Mouse (Mus musculus): ENCODE results near the gene Cdc27. TPM values are rescaled to one million over a fixed set of nuclear protein-coding genes. Genes with fewer than 3 reads are reported as not detected.

Cdc27 gene
- total RNA-seq, 4 experiments from 2014 or later = 50.9 to 86.8 (median 73.9) TPM

DNA sequence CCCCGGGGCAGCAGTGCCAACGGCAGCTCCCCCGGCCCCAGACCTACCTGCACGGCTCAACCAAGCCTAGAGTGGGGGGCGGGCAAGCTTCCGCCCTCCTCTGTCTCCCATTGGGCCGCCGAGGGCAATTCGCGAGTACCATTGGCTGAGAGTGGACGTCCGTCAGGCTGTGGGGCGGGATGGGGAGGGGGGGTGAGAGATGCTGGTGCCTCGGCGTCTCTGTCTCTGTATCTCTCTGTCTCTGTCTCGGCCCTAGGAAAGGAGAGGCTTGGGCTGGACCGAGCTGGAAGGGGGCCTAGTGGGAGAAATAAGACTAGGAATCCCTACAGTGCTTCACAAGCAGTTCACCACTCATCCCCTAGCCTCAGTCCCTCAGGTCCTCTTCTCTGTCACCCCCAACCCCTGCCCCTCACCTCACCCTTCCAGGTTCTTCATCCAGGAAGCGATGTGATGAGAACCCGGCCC, 81.0 kb downstream of the Cdc27 start:
- peak; percentile 90 for DNase-seq

DNA sequence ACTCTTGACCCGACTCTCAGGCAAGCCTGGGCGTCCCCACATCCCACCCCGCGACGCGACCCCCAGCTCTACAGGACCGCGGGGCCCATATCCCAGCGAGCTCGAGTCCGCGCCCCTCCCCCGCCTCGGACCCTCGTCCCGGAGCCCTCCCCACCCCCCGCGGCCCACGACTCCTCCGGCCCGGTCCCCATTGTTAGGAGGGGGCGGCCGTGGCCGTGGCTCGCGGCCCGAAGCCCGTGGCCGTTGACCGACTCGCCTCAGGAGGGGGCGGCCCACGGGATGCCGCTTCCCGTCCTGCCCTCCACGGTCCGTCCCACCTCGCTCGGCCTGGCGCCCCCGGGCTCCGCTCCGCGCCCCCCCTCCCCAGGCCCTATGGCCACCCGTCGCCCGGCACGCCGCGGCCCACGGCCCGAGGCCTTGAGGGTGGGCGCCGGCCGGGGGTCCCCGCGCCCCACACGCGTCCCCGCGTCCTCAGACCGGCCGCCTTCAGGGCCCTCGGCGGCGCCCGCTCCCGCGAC, 81.6 kb downstream of the Cdc27 start, which contains the start of gene Kansl1:
Gene Kansl1, minus strand, starts transcription at position 111 of the 518 bp plus-strand sequence.
- DNase-seq = no peak

DNA sequence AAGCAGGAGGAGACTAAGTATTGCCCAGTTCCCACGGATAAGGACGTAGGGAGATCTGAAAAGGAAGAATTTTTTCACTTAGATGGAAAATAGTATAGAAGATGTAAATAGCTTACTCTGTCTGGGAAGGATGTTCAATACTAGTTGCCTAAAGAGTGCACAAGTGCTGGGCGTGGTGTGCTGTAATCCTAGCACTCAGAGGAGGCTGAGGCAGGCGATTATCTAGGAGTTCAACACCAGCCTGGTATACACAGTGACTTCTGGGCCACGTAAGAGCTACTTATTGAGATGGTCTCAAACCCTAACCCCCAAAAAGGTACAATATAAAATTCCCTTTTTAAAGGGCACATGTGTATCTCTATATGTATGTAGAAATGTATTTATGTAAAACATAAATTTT, 82.7 kb downstream of the Cdc27 start:
- DNase-seq = no peak

DNA sequence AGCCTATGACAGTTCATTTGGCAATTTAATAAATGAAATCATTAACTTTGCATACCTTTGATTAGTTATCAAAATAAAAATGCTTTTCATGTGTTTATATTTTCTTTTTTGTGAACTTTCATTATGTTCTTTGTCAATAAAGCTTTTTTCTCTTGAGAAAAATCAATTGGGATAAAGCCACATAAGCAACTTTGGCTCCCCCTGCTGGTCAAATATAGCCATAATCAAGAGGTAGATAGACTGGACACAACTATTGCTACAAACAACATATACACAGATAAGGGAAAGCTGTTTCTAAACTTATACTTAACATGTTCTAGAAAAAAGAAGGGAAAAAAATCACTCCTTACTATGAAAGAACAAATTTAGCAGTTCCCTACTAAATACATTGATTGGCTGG, 88.9 kb downstream of the Cdc27 start:
- no peak for DNase-seq

DNA sequence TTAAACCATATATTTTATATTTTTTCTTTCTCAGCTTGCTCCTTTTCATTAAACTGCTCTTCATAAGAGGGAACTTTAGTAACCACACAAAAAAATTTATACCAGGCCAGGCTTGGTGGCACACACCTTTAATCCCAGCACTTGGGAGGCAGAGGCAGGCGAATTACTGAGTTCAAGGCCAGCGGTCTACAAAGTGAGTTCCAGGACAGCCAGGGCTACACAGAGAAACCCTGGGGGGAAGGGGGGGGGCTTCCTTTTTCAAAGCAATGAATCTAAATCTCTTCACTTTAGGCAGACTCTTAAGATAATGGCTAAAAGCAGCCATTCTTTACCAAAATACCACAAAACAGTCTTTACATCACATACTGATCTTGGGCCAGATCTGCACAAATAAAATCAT, 90.7 kb downstream of the Cdc27 start:
- no peak for DNase-seq

DNA sequence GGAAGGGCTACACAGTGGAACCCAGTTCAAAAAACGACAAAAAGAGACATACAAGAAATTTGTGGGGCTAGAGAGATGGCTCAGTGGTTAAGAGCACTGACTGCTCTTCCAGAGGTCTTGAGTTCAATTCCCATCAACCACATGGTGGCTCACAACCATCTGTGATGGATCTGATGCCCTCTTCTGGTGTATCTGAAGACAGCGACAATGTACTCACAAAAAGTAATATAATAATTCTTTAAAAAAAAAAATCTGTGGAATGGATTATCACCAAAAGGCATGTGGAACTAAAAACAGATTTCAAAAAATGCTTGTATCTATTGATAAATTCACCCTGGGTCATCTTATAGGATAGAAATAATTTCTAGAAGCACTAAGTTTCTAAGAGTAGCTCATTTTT, 91.9 kb downstream of the Cdc27 start:
- DNase-seq = no peak

Other genes with a start within 250 kb of the Cdc27 start
- gene Kansl1, start 81.8 kb downstream of the Cdc27 start, total RNA-seq (2022) = 10 to 100 TPM; 49.5 to 71.3 (median 64.1) TPM
- 1 to 10 TPM; 1.6 to 3.8 (median 2.6) TPM for gene Myl4, start within 50 bp of the Cdc27 start, total RNA-seq (2022)
- 10 to 100 TPM in 1 of 4 experiments, 1 to 10 TPM in 3; 6.2 to 11.5 (median 7.9) TPM for gene Itgb3, start 57.4 kb upstream of the Cdc27 start, total RNA-seq (2022)
- gene Gm11639, start 135.1 kb upstream of the Cdc27 start, total RNA-seq (2022) = under 1 TPM; 0.03 TPM

All from adrenal gland, adult 8-10 months (tissue).